Comparison of ENCODE assay signal across 26 mouse cellular contexts in genomic region chr10:96692821-96693220, GRCm38 (mm10).
DNase-seq lines count a peak whose midpoint lies in the region; ATAC-seq and TF ChIP-seq lines count a peak whose summit lies in the region.
"Had no signal": no experiment of that assay in that cellular context is flagged by ENCODE, and none has a peak within 500 bp of the region (broad histone marks: within the 10 kb centered on the region; RNA-seq: fewer than 3 reads in every experiment).

No protein-coding gene starts in this region.

- H3K9me3 ChIP-seq in heart, embryonic 10.5 days = no peaks in the 10 kb centered on the region
- H3K9me3 ChIP-seq in heart, embryonic 12.5 days (replicated peaks) = no peaks in the 10 kb centered on the region
- H3K9me3 ChIP-seq: embryonic facial prominence, embryonic 10.5 days; embryonic facial prominence, embryonic 13.5 days; forebrain, embryonic 12.5 days; forebrain, embryonic 15.5 days; heart, embryonic 13.5 days had no signal

- no peak overlapping the region for H3K27ac ChIP-seq in heart, embryonic 10.5 days
- no peak overlapping the region for H3K27ac ChIP-seq in heart, embryonic 12.5 days (ENCODE audit: poor library complexity, severe bottlenecking)
- H3K27ac ChIP-seq in thymus, adult 2 months (ENCODE audit: control insufficient read depth, insufficient read depth, low read length) = peak overlapping the region; percentile 69
- H3K27ac ChIP-seq: embryonic facial prominence, embryonic 10.5 days; embryonic facial prominence, embryonic 13.5 days; forebrain, embryonic 12.5 days; forebrain, embryonic 15.5 days; heart, adult 2 months; heart, embryonic 13.5 days; hindbrain, embryonic 14.5 days; hindbrain, postnatal 0 days had no signal

- H3K4me3 ChIP-seq in heart, embryonic 10.5 days = no peak overlapping the region
- H3K4me3 ChIP-seq in heart, embryonic 12.5 days = no peak overlapping the region
- H3K4me3 ChIP-seq in thymus, adult 2 months (ENCODE audit: control insufficient read depth, insufficient read depth, low read length) = no peak overlapping the region
- H3K4me3 ChIP-seq: embryonic facial prominence, embryonic 10.5 days; embryonic facial prominence, embryonic 13.5 days; erythroblast, embryonic 14.5 days; forebrain, embryonic 12.5 days; forebrain, embryonic 15.5 days; heart, adult 2 months; heart, embryonic 13.5 days had no signal

- 79% methylated on average over 7 of the region's 7 CpGs for WGBS in heart, embryonic 10.5 days
- WGBS in heart, embryonic 12.5 days = 82% methylated on average over 7 of the region's 7 CpGs
- 86% methylated on average over 7 of the region's 7 CpGs for WGBS in thymus, adult 2 months

- H3K9ac ChIP-seq in heart, embryonic 12.5 days = no peak overlapping the region
- H3K9ac ChIP-seq: embryonic facial prominence, embryonic 13.5 days; forebrain, embryonic 12.5 days; forebrain, embryonic 15.5 days; heart, embryonic 13.5 days; hindbrain, embryonic 14.5 days had no signal

- H3K27me3 ChIP-seq in heart, embryonic 10.5 days (ENCODE audit: insufficient read depth, poor library complexity, severe bottlenecking) = no peaks in the 10 kb centered on the region
- H3K27me3 ChIP-seq in heart, embryonic 12.5 days (replicated peaks) = no peaks in the 10 kb centered on the region
- no peaks in the 10 kb centered on the region for H3K27me3 ChIP-seq in thymus, adult 2 months (ENCODE audit: control insufficient read depth, insufficient read depth, low read length)
- H3K27me3 ChIP-seq: embryonic facial prominence, embryonic 13.5 days; forebrain, embryonic 12.5 days; forebrain, embryonic 15.5 days; heart, embryonic 13.5 days had no signal

- no peaks in the 10 kb centered on the region for H3K36me3 ChIP-seq in heart, embryonic 10.5 days
- H3K36me3 ChIP-seq in heart, embryonic 12.5 days = no peaks in the 10 kb centered on the region
- H3K36me3 ChIP-seq in thymus, adult 2 months (ENCODE audit: control insufficient read depth, insufficient read depth, low read length) = no peaks in the 10 kb centered on the region
- H3K36me3 ChIP-seq: embryonic facial prominence, embryonic 10.5 days; embryonic facial prominence, embryonic 13.5 days; forebrain, embryonic 12.5 days; forebrain, embryonic 15.5 days; heart, embryonic 13.5 days had no signal

- peaks cover 17% of the 10 kb centered on the region for H3K4me1 ChIP-seq in heart, embryonic 10.5 days
- peaks cover 24% of the 10 kb centered on the region for H3K4me1 ChIP-seq in heart, embryonic 12.5 days (replicated peaks)
- peaks cover 31% of the 10 kb centered on the region for H3K4me1 ChIP-seq in thymus, adult 2 months (replicated peaks; ENCODE audit: control insufficient read depth, insufficient read depth, low read length)
- H3K4me1 ChIP-seq: embryonic facial prominence, embryonic 10.5 days had no signal

- peak; percentile 51 for DNase-seq in heart, embryonic 10.5 days (ENCODE audit: low spot score)
- no peak for DNase-seq in thymus, adult 2 months
- no peak for DNase-seq in thymus, postnatal 0 days (ENCODE audit: low spot score)
- DNase-seq in thymus, postnatal 4 days = peak; percentile 26
- DNase-seq in thymus, adult 18-20 months = no peak
- no peak for DNase-seq in cerebellum, postnatal 36 days
- DNase-seq: adrenal gland, adult 2 months; adrenal gland, postnatal 14 days; cerebellum, adult 11 months; cerebellum, adult 2 months; cerebellum, adult 9-11 months; cerebellum, postnatal 25 days; embryo, embryonic 11 days; gastrocnemius, postnatal 25 days; heart, adult 2 months; heart, postnatal 14 days; heart, postnatal 4 days had no signal

- TF ChIP-seq POLR2A in thymus, adult 2 months (IDR thresholded peaks at IDR 0.05; ENCODE audit: control insufficient read depth, extremely low read depth, insufficient read depth, low read length, poor library complexity) = no peak

- no peak overlapping the region for H3K4me2 ChIP-seq in heart, embryonic 12.5 days
- H3K4me2 ChIP-seq: embryonic facial prominence, embryonic 13.5 days; forebrain, embryonic 12.5 days; forebrain, embryonic 15.5 days; heart, embryonic 13.5 days; hindbrain, embryonic 14.5 days had no signal

- ATAC-seq in heart, embryonic 12.5 days (ENCODE audit: insufficient number of reproducible peaks, low FRiP score) = no peak
- ATAC-seq: forebrain, embryonic 15.5 days; hindbrain, postnatal 0 days had no signal

- no peak for TF ChIP-seq CTCF in thymus, adult 2 months (IDR thresholded peaks at IDR 0.05; ENCODE audit: borderline replicate concordance, control insufficient read depth, extremely low read depth, insufficient read depth, low read length, poor library complexity)

Comparison
In these comparisons a context has a peak if more than half of its experiments do, and no peak if none do; other contexts are left out.
1. DNase-seq: peak in heart, embryonic 10.5 days (single experiment) and thymus, postnatal 4 days (single experiment); none in thymus, adult 2 months (single experiment), thymus, postnatal 0 days (single experiment), thymus, adult 18-20 months (0 of 2) and cerebellum, postnatal 36 days (0 of 2).